Mouse (Mus musculus) CD4-positive naive resting alpha-beta T cell, adult 57 days (primary cell): ENCODE results near the gene Smad3. TPM values are rescaled to one million over a fixed set of nuclear protein-coding genes. Genes with fewer than 3 reads are reported as not detected.

Experiments
- total RNA-seq: library from RNA; stranded (reverse); gene quantifications from one replicate; pipeline ENCODE4 v1.2.4, GENCODE M21; 2023

Gene Smad3
- 57.3 TPM for total RNA-seq

DNA sequence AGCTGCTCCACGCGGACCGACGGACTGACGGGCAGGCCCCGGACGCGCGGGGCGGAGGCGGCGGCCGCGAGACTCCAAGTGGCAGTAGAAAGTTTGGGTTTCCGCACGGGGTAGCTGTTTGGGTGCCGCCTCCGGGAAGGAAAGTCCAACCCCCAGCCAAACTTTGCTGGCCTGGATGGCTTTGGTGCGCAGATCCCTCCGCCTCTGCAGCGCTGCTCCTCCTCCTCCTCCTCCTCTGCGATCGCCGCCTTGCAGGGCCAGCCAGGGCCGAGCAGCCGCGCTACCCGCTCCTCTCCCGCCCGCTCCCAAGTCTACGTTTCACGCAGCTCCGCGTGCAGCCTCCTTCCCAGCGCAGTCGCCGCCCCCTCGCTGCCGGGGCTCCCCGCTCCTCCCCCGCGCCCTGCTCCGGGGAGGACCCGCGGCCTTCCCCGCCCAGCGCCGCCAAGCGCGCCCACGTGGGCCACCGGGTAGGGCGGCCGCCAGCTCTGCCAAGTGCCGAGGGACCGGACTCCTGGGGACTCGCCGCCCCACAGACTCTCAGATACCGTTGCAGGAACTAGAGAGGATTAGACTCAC is at the start of gene Smad3:
Gene Smad3 (minus strand): TSS at position 130 of the 576 bp plus-strand sequence.

DNA sequence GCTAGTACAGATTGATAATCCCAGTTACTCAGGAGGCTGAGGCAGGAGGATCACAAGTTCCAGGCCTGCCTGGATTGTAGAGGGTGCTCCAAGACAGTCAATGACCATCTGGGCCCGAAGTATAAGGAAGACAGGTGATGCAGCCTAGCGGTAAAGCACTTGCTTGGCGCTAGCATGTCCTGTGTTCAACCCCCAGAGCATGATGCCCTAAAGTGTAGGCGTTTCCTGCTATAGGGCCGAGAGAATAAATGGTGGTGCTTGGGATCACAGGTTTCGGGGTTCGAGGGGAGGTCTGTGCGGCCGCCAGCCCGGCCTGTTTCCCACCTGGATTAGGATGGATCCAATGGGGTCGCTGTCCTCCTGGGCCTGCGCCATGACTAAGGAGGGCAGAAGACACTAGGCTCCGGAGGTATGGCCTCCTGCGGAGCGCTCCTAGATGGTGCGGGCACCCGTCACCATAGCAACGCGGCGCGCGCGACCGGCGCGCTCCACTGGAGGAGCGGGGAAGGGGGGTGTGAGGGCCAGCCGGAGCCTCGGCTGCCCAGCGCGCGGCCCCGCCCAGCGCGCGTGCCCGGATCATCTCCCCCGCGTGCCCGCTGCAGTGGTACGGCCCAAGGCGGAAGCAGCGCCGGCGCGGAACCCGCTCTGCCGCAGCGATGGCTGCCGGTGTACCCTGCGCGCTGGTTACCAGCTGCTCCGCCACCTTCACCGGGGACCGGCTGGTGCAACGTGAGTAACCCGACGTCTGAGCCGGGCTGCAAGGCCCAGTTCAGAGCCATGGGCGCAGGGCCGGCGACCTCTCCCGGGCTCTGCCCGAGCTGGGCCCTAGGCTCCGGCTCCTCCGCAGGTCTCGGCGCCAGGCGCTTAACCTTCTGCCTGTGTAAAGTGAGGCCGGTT is 155.5 kb downstream of the Smad3 start, which contains the start of the genes Iqch and Aagab:
Gene Iqch (minus strand): TSS at position 451 of the 897 bp plus-strand sequence.
Gene Aagab (plus strand): TSS at position 618 of the 897 bp plus-strand sequence.

Other genes with a start within 250 kb of the Smad3 start
- not detected for gene Iqch, start 155.5 kb downstream of the Smad3 start, total RNA-seq
- 23.1 TPM for gene Aagab, start 155.3 kb downstream of the Smad3 start, total RNA-seq